Mouse (Mus musculus): ENCODE results near the gene Tap1.
"Not testable (repeated sequence)": the region's sequence is repeated elsewhere in the genome, so short reads cannot be mapped to it uniquely, and the experiment has no call there.

Gene Tap1

DNA sequence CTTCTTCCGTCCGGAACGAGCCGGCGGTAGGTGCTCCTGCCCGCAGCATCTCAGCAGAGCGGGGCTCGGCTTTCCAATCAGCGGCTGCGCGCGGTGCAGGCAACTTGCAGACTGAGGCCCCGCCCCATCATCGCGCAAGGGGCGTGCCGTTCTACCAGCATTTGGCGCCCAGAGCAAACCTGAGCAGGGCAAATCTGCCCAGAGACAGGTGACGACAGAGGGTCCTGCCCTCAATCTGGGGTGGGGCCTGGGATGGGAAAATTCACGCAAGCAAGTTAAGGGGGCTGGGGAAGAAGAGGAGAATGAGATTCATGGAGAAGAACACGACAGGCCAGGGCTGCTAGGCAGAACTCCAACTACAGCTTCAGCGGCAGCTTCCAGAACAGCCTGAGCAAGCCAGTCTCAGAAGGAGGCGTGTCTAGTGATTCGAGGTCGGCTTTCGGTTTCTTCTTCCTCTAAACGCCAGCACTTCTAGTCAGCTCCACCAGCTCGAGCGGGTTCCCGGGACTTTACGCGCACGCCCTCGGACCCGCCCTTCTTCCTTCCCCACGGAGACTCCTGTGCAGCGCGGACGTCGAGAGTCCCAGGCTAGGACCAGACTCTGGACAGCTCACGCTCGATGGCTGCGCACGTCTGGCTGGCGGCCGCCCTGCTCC, at the start of gene Tap1, which contains the start of gene Psmb9:
Tap1 (plus strand) TSS at position 293 of the 656 bp plus-strand sequence.
Psmb9 (minus strand) TSS at position 504 of the 656 bp plus-strand sequence.
- DNase-seq: peak; percentile 97 to 99

DNA sequence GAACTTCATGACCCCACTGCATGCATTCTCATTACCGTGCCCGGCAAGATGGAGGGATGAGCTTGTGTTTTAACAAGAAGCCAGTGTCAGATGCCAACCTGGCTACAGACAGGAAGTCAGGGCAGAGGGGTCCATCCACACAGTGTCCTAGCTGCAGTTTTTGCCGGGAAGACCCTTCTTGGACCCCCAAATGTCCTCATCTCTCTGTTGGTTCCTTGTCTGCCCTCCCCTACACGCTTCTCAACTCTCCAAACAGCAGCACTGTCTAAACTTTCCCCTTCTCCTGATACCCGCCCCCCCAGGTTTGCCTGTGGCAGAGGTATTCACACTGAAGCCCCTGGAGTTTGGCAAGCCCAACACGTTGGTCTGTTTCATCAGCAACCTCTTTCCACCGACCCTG, 49.8 kb upstream of the Tap1 start:
- no peak for DNase-seq

DNA sequence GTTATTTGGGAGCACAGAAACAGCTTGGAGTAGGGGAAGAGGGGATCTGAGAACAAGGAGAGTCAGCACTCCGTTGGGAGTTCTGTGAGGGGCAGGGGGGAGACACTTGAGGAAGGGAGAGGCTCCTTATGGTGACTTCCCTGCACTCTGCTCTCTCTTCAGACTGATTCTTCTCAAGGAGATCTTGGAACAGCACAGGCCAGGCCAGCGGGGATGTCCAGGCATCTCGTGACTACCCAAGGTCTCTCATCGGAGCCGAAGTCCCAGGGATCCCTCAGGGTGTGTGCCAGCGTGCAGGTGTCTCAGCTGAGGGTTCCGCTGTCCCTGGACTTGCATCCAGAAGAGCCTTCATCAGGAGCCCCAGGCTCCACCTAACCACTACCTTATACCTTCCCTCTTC, 48.7 kb upstream of the Tap1 start:
- DNase-seq: no peak

DNA sequence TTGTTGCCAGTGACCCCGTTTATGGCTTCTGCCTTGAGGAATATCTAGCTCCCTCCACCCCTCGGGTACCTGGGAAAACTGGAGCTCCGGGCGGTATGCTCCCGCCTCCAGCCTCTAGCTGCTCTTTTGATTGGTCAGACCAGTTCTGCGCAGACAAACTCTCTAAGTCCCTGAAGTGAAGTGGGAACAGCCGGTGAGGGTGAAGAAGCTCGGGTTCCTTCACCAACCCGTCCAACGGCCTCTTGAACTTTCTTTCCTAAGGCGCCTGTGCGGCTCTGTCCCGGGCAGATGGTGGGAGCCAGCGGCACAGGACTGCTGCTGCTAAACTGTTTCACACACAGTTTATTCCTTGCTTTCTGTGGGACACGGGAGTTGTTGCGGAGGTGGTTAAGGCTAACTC, 47.9 kb upstream of the Tap1 start:
- peak; percentile 39 to 53 for DNase-seq

DNA sequence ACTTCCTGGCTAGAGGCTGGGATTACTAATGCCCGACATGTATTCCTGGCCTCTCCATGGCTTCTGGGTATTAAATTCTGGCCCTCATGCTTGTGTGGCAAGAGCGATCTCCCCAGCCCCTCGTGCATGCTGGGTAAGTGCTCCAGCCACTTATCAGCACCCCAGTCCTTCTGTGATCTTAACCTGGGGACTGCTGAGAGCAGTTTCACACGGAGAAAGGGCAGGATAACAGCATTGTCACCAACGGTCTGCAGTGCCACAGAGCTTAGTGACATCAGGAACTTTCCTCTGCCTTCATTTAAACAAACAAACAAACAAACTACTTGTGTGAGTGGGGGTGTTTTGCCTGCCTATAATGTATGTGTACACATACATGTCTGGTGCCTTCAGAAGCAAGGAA, 47.1 kb upstream of the Tap1 start:
- DNase-seq: no peak

DNA sequence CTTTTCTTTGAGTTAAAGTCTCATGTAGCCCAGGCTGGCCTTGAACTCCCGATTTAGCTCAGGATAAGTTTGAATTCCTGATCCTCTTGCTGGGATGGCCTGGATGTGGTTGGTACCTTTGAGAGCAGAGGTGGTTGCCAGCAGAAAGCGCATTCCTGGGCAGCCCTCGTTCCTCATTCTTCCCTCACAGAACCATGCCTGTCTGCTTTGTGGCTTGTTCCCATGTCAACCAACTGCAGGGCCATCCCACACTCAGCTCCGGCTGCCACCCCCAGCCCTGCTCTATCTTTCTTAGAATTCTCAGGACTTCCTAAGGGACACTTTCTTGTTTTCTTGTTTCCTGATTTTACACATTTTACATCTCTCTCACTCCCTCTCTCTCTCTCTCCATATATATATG, 45.9 kb upstream of the Tap1 start:
- DNase-seq: no peak

DNA sequence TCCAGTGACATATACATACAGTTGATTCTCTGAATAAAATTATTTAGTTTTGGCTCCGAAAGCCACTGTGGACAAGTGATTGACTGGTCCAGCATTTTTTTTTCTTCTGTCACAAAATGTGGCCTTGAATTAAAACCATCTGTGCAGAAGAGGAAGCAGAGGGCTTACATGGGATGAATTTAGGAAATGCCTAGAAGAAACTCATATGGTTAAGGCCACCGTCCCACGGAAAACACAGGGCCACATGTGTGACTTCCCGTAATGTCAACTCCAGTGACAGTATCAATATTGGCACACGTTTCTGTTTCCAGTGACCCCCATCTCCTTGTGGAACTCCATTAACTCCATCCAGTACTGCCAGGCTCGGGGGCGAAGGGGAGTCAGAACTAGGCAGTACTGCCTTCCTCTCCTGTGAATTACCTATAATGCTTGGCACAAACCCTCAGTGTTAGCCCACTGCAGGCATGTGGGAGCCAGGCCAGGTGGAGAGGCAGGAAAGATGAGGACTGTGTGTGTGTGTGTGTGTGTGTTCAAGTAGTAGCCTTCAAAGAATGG, 44.8 kb upstream of the Tap1 start:
- DNase-seq: no peak

DNA sequence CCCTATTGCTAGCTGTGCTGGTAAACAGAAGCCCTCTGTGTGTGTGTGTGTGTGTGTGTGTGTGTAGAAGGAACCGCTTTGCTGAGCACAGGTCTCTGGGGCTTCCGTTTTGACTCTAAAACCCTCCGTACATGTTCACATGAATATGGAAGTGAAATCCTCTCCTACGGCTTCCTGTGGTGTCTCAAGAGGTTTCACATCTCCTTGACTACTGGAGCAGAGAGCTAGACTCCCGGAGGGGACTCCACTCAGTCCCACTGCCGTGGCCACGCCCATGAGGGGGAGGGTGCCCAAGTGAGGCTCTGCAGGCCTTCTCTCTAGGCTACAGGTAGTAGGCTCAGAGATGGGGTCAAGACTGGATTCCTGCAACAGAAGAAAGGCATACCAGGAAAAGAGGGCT, 44.3 kb upstream of the Tap1 start, which contains the start of gene H2-DMb2:
H2-DMb2 (plus strand) TSS at position 275 of the 400 bp plus-strand sequence.
- DNase-seq: peak in 1 of 2 experiments; percentile 29

DNA sequence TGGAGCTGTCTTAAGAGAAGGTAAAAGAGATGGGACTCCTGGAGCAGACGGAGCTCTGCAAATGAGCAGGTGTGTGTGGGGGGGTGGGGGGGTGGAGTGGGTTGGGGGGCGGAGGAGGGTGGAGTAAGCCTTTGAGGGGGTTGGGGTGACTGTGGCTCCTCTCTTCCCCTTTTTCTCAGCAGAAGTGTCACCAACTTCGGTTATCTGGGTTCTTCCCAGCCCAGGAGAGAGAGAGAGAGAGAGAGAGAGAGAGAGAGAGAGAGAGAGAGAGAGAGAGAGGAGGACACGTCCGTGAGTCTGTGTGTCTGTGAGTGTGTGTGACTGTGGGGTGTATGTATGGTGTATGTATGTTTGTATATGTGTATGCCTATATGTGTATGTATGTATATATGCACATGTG, 43.9 kb upstream of the Tap1 start:
- DNase-seq: no peak

DNA sequence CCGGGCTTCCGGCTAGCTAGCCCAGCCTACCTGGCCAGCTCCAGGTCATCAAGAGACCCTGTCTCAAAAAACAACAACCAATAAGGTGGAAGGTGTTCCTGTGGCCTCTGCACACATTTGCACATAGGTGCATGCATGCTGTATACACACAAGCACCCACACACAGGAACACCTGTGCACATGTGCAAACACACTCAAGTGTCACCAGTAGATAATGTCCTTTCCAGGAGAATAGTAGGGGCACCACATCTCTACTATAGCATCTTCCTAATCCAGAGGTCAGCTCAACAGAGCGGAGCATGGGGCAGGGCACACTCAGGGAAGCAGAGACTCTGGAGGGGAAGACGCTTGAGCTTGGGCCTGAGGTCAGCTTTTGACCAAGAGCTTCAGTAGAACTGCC, 43.1 kb upstream of the Tap1 start:
- not testable (repeated sequence) for DNase-seq

DNA sequence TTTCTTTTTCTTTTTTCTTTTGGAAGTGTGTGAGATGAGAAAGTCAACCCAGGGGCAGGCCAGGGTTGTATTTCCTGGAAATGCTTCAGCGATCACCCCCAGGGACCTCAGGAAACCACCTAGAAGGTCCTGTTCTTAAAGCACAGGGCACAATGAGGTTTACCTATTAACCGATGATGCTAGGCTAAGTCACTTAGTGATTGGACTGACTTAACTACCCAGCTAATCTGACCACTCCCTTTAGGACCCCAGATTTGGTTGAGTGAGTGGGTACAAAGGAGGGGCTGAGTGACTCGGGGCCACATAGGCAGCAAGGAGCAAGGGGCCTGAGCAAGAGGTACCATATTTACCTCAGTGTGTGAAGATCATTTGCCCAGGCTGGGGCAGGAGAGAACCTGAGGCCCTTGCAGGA, 42.4 kb upstream of the Tap1 start:
- no peak for DNase-seq

DNA sequence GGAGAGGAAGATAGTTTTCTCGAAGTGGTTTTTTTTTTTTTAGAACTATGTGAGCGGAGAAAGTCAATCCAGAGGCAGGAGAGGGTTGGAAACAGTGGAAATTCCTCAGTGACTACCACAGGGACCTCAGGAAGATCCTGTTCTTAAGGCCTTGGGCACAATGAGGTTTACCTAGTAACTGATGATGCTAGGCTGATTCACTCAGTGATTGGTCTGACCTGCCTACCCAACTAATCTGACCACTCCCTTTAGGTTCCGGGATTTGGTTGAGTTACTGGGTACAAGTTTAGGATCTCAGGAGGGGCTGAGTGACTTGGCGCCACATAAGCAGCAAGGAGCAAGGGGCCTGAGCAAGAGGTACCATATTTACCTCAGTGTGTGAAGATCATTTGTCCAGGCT, 34.4 kb upstream of the Tap1 start, which contains the start of gene H2-DMb1:
H2-DMb1 (plus strand) TSS at position 150 of the 400 bp plus-strand sequence.
- peak; percentile 76 to 79 for DNase-seq

DNA sequence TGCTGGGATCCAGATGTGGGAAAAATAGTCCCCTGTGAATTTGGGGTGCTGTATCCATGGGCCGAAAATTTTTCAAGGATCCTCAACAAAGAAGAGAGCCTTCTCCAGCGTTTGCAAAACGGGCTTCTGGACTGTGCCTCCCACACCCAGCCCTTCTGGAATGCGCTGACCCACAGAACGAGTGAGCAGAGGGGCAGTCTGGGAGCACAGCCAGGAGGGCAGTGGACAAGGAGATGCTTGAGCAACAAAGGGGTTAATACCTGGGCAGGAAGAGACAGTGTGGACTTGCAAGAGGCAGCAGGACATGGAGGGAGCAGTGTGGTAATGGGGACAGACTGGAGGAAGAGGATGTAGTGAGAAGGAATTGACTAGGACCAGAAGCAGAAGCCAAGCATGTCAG, 31.8 kb upstream of the Tap1 start:
- no peak for DNase-seq

DNA sequence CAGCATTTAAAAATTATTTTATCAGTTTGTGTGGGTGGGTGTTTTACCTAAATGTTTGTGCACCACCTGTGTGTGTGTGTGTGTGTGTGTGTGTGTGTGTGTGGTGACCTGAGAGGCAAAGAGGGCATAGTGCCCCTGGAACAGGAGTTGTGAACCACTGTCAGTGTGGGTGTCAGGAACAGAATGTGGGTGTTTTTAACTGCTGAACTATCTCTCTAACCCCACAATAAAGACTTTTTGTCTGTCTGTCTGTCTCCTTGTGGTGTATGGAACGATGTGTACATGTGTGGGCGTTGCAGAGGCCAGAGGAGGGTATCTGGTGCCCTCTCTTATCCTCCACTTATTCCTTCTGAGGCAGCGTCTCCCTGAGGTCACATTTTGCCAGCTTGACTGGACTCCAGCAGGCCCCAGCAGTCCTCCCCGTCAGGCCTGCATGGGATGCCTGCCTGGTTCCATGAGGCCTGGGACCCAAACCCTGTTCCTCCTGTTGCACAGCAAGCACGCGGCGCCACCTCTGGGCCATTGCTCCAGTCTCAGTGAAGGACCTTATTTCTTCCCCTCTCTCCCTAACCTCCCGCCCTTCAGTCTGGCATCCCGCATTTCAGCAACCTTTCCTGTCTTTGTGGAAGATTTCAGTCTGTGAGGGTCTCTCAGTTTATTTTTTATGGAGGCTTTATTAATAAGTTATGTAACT, 23.0 kb upstream of the Tap1 start:
- DNase-seq: no peak

DNA sequence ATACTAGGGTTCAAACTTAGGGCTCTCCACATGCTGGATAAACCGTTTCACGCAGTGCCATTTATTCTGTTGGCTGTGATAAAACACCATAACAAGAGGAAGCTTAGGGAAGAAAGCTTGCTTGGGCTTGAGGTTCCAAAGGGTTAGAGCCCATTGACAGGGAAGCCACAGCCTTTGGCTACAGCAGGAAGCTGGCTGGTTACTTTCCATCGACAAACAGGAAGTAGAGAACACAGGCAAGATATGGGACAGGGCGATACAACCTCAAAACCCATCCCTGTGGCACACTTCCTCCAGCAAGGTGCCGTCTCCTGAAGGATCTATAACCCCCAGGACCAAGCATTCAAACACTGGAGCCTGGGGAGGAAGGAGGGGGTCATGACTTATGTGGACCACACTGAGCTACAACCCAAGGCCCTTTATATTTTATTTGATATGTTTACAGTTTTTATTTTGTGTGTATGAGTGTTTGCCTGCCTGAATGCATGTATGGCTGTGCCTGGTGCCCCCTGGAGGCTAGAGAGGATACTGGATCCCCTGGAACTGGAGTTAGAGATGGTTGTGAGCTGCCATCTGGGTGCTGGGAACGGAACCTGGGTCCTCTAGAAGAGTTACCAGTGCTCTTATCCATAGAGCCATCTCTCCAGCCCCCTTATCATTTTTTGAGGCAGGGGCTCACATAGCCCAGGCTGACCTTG, 22.2 kb upstream of the Tap1 start:
- DNase-seq: no peak

DNA sequence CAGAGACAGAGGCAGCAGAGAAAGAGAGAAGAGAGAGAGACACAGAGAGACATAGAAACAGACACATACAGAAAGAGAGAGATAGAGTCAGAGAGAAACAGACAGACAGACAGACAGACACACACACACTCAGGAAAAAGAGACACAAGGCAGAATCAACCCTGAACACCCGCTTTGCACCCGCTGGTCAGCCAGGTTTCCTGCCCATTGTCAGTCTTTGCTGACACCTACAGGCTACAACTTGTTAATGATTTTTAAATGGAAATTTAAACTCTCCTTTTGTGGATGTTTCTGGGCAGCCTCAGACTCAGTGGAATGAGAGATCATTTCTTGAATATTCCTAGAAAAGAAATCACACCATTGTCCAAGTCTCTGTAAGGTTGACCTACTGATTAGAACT, 18.1 kb upstream of the Tap1 start:
- DNase-seq: peak; percentile 31 to 39

DNA sequence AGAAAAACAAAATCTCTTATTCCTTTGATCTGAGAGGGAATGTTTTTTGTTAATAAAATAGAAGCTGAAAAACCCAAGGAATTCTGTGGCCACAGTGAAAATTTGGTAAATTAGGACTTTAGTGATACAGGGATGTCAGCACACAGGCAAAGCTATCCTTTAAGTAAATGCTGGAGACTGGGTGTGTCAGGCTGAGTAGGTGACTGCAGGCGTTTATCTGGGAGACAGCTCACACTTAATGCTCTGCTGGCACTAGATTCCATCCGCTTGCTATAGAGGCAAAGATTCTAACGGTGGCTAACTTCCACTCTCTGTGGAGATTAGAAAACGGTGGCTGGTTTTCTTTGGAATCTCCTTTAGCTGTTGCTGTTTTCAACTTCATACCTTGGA, 16.9 kb upstream of the Tap1 start:
- no peak for DNase-seq

DNA sequence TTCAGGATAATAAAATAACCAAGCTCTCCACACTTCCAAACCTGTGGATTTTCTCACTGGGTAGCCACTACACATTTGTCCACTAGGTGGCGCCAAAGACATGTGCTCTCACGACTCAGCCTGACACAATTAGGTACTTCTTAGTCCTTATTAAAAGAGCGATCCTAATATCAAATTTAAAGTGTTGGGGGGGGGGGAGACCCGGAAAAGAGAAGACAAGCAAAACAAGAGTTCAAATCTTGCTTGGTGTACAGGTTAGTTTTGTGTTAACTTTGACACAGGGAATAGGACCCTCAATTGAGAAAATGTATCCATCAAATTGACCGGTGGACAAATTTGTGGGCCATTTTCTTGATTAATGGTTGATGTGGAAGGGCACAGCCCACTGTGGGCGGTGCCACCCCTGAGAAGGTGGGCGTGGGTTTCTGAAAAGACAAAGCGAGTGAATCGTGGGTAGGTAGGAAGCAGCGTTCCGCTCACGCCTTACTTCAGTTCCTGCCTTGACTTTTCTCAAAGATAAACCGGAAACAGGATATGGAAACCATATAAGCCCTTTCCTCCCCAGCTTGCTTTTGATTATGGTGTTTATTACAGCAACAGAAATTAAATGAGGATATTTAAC, 16.4 kb upstream of the Tap1 start:
- peak; percentile 66 to 90 for DNase-seq

DNA sequence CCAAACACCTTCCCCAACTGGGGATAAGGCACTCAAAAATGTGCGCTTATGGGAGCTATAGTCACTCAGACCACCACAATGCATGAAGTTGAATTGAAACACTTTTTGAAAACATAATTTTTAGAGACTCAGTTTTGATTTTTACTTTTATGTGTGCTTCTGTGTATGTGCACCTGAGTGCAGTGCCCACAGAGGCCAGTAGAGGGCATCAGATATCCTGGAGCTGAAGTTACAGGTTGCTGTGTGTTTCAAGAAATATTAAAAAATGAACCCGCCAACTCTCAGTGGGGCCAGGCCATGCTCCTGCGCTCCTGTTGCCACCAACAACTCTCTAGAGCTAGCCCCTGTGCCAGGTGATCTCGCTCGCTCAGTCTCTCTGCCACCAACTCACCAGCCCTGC, 14.8 kb upstream of the Tap1 start:
- no peak for DNase-seq

DNA sequence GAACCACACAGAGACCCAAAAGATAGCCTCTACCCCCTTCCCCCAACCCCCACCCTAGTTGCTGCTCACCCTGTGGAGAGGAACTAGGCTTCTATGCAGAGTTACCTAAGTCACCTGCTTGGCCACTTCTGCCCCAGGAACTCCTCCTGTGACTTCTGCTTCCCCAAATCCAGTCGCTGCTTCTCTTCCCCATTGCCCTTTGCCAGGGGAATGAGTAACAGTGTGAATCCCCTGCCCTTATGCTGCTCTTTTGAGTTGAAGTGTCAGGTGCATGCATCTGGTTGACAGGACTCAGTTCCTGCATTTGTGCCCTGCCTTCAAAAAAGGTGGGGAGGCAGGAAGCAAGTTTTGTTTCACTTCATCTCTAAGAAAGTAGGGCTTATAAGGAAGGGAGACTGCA, 13.3 kb upstream of the Tap1 start:
- DNase-seq: no peak

DNA sequence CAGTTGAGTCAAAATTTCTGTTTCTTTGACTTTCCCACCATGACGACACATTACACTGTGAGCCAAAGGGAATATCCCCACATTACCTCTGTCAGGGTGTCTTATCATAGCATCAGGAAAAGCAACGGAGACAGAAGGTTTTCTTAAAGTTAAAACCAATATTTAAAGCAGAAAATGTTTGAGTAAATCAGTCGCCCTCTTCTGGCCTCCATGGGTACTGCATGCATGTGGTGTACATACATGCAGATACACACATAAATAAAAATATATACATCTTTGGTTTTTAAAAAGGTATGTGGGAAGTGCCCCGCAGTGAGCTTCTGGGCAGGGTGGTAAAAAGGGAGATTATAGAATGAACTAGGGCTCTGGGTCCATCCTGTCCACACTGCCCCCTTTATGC, 10.2 kb upstream of the Tap1 start:
- no peak for DNase-seq

DNA sequence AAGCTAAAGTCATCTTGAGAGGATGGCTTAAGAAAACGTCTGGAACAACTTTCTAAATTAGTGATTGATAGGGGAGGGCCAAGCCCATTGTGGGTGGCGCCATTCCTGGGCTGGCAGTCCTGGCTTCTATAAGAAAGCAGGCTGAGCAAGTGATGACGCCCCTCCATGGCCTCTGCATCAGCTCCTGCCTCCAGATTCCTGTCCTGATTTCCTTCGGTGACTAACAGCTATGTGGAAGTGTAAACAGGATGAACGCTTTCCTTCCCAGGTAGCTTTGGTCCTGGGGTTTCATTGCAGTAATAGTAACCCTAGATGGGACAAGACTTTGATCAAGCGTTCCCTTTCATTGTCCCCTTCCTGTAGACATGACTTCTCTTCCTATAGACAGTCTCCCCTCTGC, 8.3 kb upstream of the Tap1 start:
- no peak for DNase-seq

Data from kidney, adult 8-10 months (tissue).